Mouse (Mus musculus): ENCODE data around the gene Dhx37. TPM values are rescaled to one million over a fixed set of nuclear protein-coding genes. Genes with fewer than 3 reads are reported as not detected.
A peak's percentile ranks its signal among the peaks of the same experiment; 100 is the strongest.
"Not testable (repeated sequence)": the region's sequence is repeated elsewhere in the genome, so short reads cannot be mapped to it uniquely, and the experiment has no call there.

Dhx37 gene
- total and polyA plus RNA-seq, 3 experiments: 27.4 to 549 (median 55.3) TPM

DNA sequence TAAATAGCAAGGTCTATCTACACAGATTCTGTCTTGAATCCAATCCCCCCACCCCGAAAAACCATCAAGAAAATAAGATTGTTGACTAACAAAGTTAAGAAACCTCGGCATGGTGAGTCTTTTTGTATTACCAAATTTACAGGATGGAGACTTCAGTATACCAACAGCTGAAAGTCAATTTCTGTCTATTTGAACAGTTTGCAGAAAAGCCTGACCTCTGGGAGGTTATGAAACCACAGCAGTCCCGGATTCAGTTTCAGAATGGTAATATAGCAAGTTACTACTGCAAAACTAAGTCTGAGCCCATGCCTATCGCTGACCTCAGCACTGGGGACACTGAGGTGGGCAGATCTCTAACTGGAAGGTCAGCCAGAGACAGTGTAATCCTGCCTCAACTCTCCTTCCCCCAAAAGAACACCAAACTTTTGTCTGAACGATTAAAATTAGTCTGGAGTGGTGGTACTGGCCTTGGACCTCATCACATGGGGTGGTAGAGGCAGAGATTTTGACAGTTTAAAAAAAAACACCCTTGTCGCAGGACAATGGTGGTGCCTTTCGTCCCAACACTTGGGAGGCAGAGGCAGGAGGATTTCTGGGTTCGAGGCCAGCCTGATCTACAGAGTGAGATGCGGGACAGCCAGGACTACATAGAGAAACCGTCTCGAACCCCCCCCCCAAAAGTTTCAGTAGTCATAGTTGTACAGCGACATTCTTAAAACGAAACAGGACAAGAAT, 45.4 kb downstream of the Dhx37 start:
- Histone ChIP-seq H3K27ac (ENCODE audit: control insufficient read depth, low read depth, low read length) (peak overlapping the region; percentile 88; the same call in 1 of the 2 replicates), H3K9ac (ENCODE audit: control insufficient read depth, low read depth, low read length, poor library complexity, severe bottlenecking) (peak overlapping the region; percentile 88), H3K79me2 (ENCODE audit: control insufficient read depth, insufficient read depth, low read length, poor library complexity) (peaks cover 24% of the 10 kb centered on the region), H3K9me3 (replicated peaks; ENCODE audit: insufficient read depth, low read length) (no peaks in the 10 kb centered on the region), H3K4me3 (ENCODE audit: control insufficient read depth in 1 of 2, insufficient read depth in 1 of 2, low read depth in 2 of 2, low read length in 2 of 2) (peak overlapping the region; percentile 74 to 85), H3K27me3 (ENCODE audit: control insufficient read depth in 1 of 2, insufficient read depth in 2 of 2, low read length in 2 of 2) (no peaks in the 10 kb centered on the region), H3K4me1 (ENCODE audit: control insufficient read depth in 1 of 2, insufficient read depth in 2 of 2, low read length in 2 of 2) (peaks cover 12 to 27% of the 10 kb centered on the region in 2 experiments), H3K36me3 (ENCODE audit: control insufficient read depth in 1 of 2, insufficient read depth in 2 of 2, low read length in 2 of 2) (peaks cover 13 to 38% of the 10 kb centered on the region in 2 experiments)
- DNase-seq (ENCODE audit: low read depth, low spot score): peak; percentile 39
- TF ChIP-seq MAFK (IDR thresholded peaks at IDR 0.05; ENCODE audit: borderline replicate concordance, low read depth, low read length) (no peak), CHD1 (IDR thresholded peaks at IDR 0.05; ENCODE audit: low read depth, low read length) (peak; percentile 25; the same call in 1 of the 2 replicates), POLR2AphosphoS5 (IDR thresholded peaks at IDR 0.05; ENCODE audit: borderline replicate concordance, low read depth, low read length) (peak; percentile 24; the same call in 1 of the 2 replicates)

- Histone ChIP-seq H3K36me3 (ENCODE audit: control insufficient read depth in 1 of 2, insufficient read depth in 2 of 2, low read length in 2 of 2) (peaks cover 13 to 35% of the 10 kb centered on the region in 2 experiments), H3K79me2 (ENCODE audit: control insufficient read depth, insufficient read depth, low read length, poor library complexity) (peaks cover 20% of the 10 kb centered on the region), H3K4me1 (ENCODE audit: control insufficient read depth in 1 of 2, insufficient read depth in 2 of 2, low read length in 2 of 2) (peaks cover 12 to 22% of the 10 kb centered on the region in 2 experiments)
- H3K27me3 ChIP-seq (ENCODE audit: control insufficient read depth in 1 of 2, insufficient read depth in 2 of 2, low read length in 2 of 2); H3K9ac ChIP-seq (ENCODE audit: control insufficient read depth, low read depth, low read length, poor library complexity, severe bottlenecking); H3K9me3 ChIP-seq (replicated peaks; ENCODE audit: insufficient read depth, low read length); H3K27ac ChIP-seq (ENCODE audit: control insufficient read depth, low read depth, low read length); DNase-seq (ENCODE audit: low read depth, low spot score); H3K4me3 ChIP-seq (ENCODE audit: control insufficient read depth in 1 of 2, insufficient read depth in 1 of 2, low read depth in 2 of 2, low read length in 2 of 2): not testable (repeated sequence)
These were observed 46.6 kb downstream of the Dhx37 start for GRCm38 (mm10) chr5:125387295-125387694.

GRCm38 (mm10) chr5:125385215-125385940, 48.5 kb downstream of the Dhx37 start:
- H3K27me3 ChIP-seq (ENCODE audit: control insufficient read depth in 1 of 2, insufficient read depth in 2 of 2, low read length in 2 of 2): no peaks in the 10 kb centered on the region
- H3K27ac ChIP-seq (ENCODE audit: control insufficient read depth, low read depth, low read length): no peak overlapping the region
- no peaks in the 10 kb centered on the region for H3K9me3 ChIP-seq (replicated peaks; ENCODE audit: insufficient read depth, low read length)
- no peak overlapping the region for H3K4me3 ChIP-seq (ENCODE audit: control insufficient read depth in 1 of 2, insufficient read depth in 1 of 2, low read depth in 2 of 2, low read length in 2 of 2)
- H3K79me2 ChIP-seq (ENCODE audit: control insufficient read depth, insufficient read depth, low read length, poor library complexity): peaks cover 20% of the 10 kb centered on the region
- H3K36me3 ChIP-seq (ENCODE audit: control insufficient read depth in 1 of 2, insufficient read depth in 2 of 2, low read length in 2 of 2): peaks cover 13 to 18% of the 10 kb centered on the region in 2 experiments
- no peak for TF ChIP-seq ELF1 (IDR thresholded peaks at IDR 0.05; ENCODE audit: low read depth, low read length)
- no peak; the same call in 1 of the 2 replicates for TF ChIP-seq ZMIZ1 (IDR thresholded peaks at IDR 0.05; ENCODE audit: low read depth, low read length)
- TF ChIP-seq MYB (IDR thresholded peaks at IDR 0.05; ENCODE audit: low read depth, low read length): no peak
- no peak for TF ChIP-seq RAD21 (IDR thresholded peaks at IDR 0.05; ENCODE audit: low read depth, low read length)
- no peak for TF ChIP-seq TCF12 (IDR thresholded peaks at IDR 0.05; ENCODE audit: low read depth, low read length)
- TF ChIP-seq MAFK (IDR thresholded peaks at IDR 0.05; ENCODE audit: borderline replicate concordance, low read depth, low read length): peak; percentile 0; the same call in 1 of the 2 replicates
- peak; percentile 11; the same call in 1 of the 2 replicates for TF ChIP-seq POLR2AphosphoS2 (IDR thresholded peaks at IDR 0.05; ENCODE audit: low read length)
- TF ChIP-seq E2F4 (IDR thresholded peaks at IDR 0.05; ENCODE audit: borderline replicate concordance, low read depth, low read length): no peak
- TF ChIP-seq CTCF (IDR thresholded peaks at IDR 0.05 in 2 of 3, conservative IDR thresholded peaks at IDR 0.05 in 1 of 3; ENCODE audit: control insufficient read depth in 1 of 3, insufficient read depth in 1 of 3, low read depth in 2 of 3, low read length in 3 of 3, poor library complexity in 1 of 3, severe bottlenecking in 1 of 3): peak in 1 of 3 experiments; percentile 18; a peak in 1 of 6 replicates
- TF ChIP-seq POLR2A (IDR thresholded peaks at IDR 0.05; ENCODE audit: control insufficient read depth in 1 of 2, insufficient read depth in 1 of 2, low read depth in 1 of 2, low read length in 2 of 2, poor library complexity in 1 of 2): no peak; a peak in 1 of 4 replicates
- no peak for TF ChIP-seq UBTF (IDR thresholded peaks at IDR 0.05; ENCODE audit: borderline replicate concordance, insufficient read depth, low read depth, low read length)
- peaks cover 5 to 6% of the 10 kb centered on the region in 2 experiments; a peak in 3 of 4 replicates for H3K4me1 ChIP-seq (ENCODE audit: control insufficient read depth in 1 of 2, insufficient read depth in 2 of 2, low read length in 2 of 2)
- DNase-seq (ENCODE audit: low read depth, low spot score): peak; percentile 56
- H3K9ac ChIP-seq (ENCODE audit: control insufficient read depth, low read depth, low read length, poor library complexity, severe bottlenecking): no peak overlapping the region

All from MEL (cell line).